Mouse (Mus musculus): ENCODE measurements around the gene Pdlim7. TPM values are rescaled to one million over a fixed set of nuclear protein-coding genes. Genes with fewer than 3 reads are reported as not detected.

Gene Pdlim7
- polyA plus RNA-seq, 1 experiment from 2014 or later, result 240 TPM

DNA sequence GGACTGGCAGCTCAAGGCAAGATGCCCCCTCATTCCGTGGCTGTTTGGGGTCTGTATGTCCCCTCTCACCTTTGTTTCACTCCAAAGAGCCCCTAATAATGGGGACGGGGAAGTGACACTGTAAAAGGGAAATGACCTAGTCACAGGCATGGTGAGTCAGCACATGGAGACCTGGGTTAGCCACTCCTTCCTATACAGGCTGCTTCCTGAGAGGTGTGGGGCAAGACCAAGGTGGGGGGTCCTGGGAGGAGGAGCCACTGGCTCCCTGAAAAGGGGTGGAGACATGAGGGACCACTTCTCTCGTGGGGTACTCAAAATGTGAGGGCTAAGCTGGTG lies 3.2 kb downstream of the Pdlim7 start:
- H3K4me2 ChIP-seq (ENCODE audit: low read depth, low read length), result peak overlapping the region; percentile 79
- H3K4me3 ChIP-seq (replicated peaks; ENCODE audit: low read length), result peak overlapping the region; percentile 92
- ATAC-seq (ENCODE audit: insufficient read depth, low FRiP score), result peak; percentile 1; the same call in 1 of the 2 replicates
- H3K27me3 ChIP-seq (ENCODE audit: control insufficient read depth, insufficient read depth, low read length), result no peaks in the 10 kb centered on the region
- H3K9me3 ChIP-seq (replicated peaks; ENCODE audit: control insufficient read depth, low read length), result no peaks in the 10 kb centered on the region
- peaks cover 39% of the 10 kb centered on the region for H3K4me1 ChIP-seq (ENCODE audit: control insufficient read depth, insufficient read depth, low read length)
- peaks cover 18% of the 10 kb centered on the region for H3K36me3 ChIP-seq (ENCODE audit: control insufficient read depth, insufficient read depth, low read length)
- peak overlapping the region; percentile 98 for H3K27ac ChIP-seq (ENCODE audit: low read length)
- H3K9ac ChIP-seq (ENCODE audit: low read length), result peak overlapping the region; percentile 62
- WGBS, result 31% methylated on average over 3 of the region's 3 CpGs

GRCm38 (mm10) chr13:55508531-55508930 lies 4.9 kb downstream of the Pdlim7 start:
- H3K4me2 ChIP-seq (ENCODE audit: low read depth, low read length), result no peak overlapping the region
- no peak overlapping the region for H3K9ac ChIP-seq (ENCODE audit: low read length)
- 85% methylated on average over 10 of the region's 10 CpGs for WGBS
- H3K27ac ChIP-seq (ENCODE audit: low read length), result no peak overlapping the region
- H3K4me1 ChIP-seq (ENCODE audit: control insufficient read depth, insufficient read depth, low read length), result peaks cover 39% of the 10 kb centered on the region
- no peak for ATAC-seq (ENCODE audit: insufficient read depth, low FRiP score)
- H3K27me3 ChIP-seq (ENCODE audit: control insufficient read depth, insufficient read depth, low read length), result no peaks in the 10 kb centered on the region
- no peak overlapping the region for H3K4me3 ChIP-seq (replicated peaks; ENCODE audit: low read length)
- no peaks in the 10 kb centered on the region for H3K9me3 ChIP-seq (replicated peaks; ENCODE audit: control insufficient read depth, low read length)
- peaks cover 31% of the 10 kb centered on the region for H3K36me3 ChIP-seq (ENCODE audit: control insufficient read depth, insufficient read depth, low read length)

DNA sequence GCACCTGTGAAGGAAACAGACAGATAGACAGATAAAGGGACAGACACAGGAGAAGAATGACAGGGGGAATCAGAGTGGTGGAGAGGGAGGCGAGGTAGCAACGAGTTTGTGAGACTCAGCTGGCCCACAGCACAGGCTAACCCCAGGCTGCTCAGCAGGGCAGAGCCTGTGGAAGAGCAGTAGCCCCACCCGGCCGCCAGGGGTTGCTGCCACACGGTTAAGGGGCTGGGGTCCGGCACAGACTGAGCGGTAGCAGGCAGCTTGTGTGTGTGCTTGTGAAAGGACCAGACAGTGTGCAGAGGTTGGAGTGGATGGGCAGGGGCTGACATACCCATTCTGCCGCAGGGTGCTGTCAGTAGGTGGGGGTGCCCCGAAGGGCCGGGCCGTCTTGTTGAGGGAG lies 5.6 kb downstream of the Pdlim7 start:
- no peaks in the 10 kb centered on the region for H3K9me3 ChIP-seq (replicated peaks; ENCODE audit: control insufficient read depth, low read length)
- peaks cover 39% of the 10 kb centered on the region for H3K4me1 ChIP-seq (ENCODE audit: control insufficient read depth, insufficient read depth, low read length)
- ATAC-seq (ENCODE audit: insufficient read depth, low FRiP score), result no peak
- no peak overlapping the region for H3K4me2 ChIP-seq (ENCODE audit: low read depth, low read length)
- H3K4me3 ChIP-seq (replicated peaks; ENCODE audit: low read length), result no peak overlapping the region
- H3K27me3 ChIP-seq (ENCODE audit: control insufficient read depth, insufficient read depth, low read length), result no peaks in the 10 kb centered on the region
- WGBS, result 66% methylated on average over 11 of the region's 11 CpGs
- H3K27ac ChIP-seq (ENCODE audit: low read length), result no peak overlapping the region
- peaks cover 31% of the 10 kb centered on the region for H3K36me3 ChIP-seq (ENCODE audit: control insufficient read depth, insufficient read depth, low read length)
- no peak overlapping the region for H3K9ac ChIP-seq (ENCODE audit: low read length)

GRCm38 (mm10) chr13:55506697-55507096 lies 6.8 kb downstream of the Pdlim7 start:
- H3K9ac ChIP-seq (ENCODE audit: low read length), result no peak overlapping the region
- no peak overlapping the region for H3K4me3 ChIP-seq (replicated peaks; ENCODE audit: low read length)
- peaks cover 31% of the 10 kb centered on the region for H3K36me3 ChIP-seq (ENCODE audit: control insufficient read depth, insufficient read depth, low read length)
- H3K9me3 ChIP-seq (replicated peaks; ENCODE audit: control insufficient read depth, low read length), result no peaks in the 10 kb centered on the region
- H3K27ac ChIP-seq (ENCODE audit: low read length), result no peak overlapping the region
- H3K4me2 ChIP-seq (ENCODE audit: low read depth, low read length), result no peak overlapping the region
- peaks cover 32% of the 10 kb centered on the region for H3K4me1 ChIP-seq (ENCODE audit: control insufficient read depth, insufficient read depth, low read length)
- H3K27me3 ChIP-seq (ENCODE audit: control insufficient read depth, insufficient read depth, low read length), result no peaks in the 10 kb centered on the region
- no peak for ATAC-seq (ENCODE audit: insufficient read depth, low FRiP score)
- 91% methylated on average over 10 of the region's 10 CpGs for WGBS

- ATAC-seq (ENCODE audit: insufficient read depth, low FRiP score), result no peak
- no peak overlapping the region for H3K4me3 ChIP-seq (replicated peaks; ENCODE audit: low read length)
- H3K36me3 ChIP-seq (ENCODE audit: control insufficient read depth, insufficient read depth, low read length), result peaks cover 31% of the 10 kb centered on the region
- H3K4me1 ChIP-seq (ENCODE audit: control insufficient read depth, insufficient read depth, low read length), result peaks cover 23% of the 10 kb centered on the region
- WGBS, result 89% methylated on average over 9 of the region's 9 CpGs
- no peak overlapping the region for H3K4me2 ChIP-seq (ENCODE audit: low read depth, low read length)
- H3K9ac ChIP-seq (ENCODE audit: low read length), result no peak overlapping the region
- no peaks in the 10 kb centered on the region for H3K9me3 ChIP-seq (replicated peaks; ENCODE audit: control insufficient read depth, low read length)
- H3K27me3 ChIP-seq (ENCODE audit: control insufficient read depth, insufficient read depth, low read length), result no peaks in the 10 kb centered on the region
- no peak overlapping the region for H3K27ac ChIP-seq (ENCODE audit: low read length)
Observed at GRCm38 (mm10) chr13:55505810-55506209, 7.7 kb downstream of the Pdlim7 start.

- Histone ChIP-seq H3K4me1 (ENCODE audit: control insufficient read depth, insufficient read depth, low read length) (peaks cover 10% of the 10 kb centered on the region; the same call in 1 of the 2 replicates), H3K4me3 (replicated peaks; ENCODE audit: low read length) (no peak overlapping the region), H3K27me3 (ENCODE audit: control insufficient read depth, insufficient read depth, low read length) (no peaks in the 10 kb centered on the region), H3K4me2 (ENCODE audit: low read depth, low read length) (no peak overlapping the region), H3K36me3 (ENCODE audit: control insufficient read depth, insufficient read depth, low read length) (peaks cover 31% of the 10 kb centered on the region), H3K27ac (ENCODE audit: low read length) (no peak overlapping the region), H3K9me3 (replicated peaks; ENCODE audit: control insufficient read depth, low read length) (no peaks in the 10 kb centered on the region), H3K9ac (ENCODE audit: low read length) (no peak overlapping the region)
- ATAC-seq (ENCODE audit: insufficient read depth, low FRiP score), result no peak
- WGBS, result 87% methylated on average over 5 of the region's 5 CpGs
Observed at GRCm38 (mm10) chr13:55504390-55504789, 9.1 kb downstream of the Pdlim7 start.

DNA sequence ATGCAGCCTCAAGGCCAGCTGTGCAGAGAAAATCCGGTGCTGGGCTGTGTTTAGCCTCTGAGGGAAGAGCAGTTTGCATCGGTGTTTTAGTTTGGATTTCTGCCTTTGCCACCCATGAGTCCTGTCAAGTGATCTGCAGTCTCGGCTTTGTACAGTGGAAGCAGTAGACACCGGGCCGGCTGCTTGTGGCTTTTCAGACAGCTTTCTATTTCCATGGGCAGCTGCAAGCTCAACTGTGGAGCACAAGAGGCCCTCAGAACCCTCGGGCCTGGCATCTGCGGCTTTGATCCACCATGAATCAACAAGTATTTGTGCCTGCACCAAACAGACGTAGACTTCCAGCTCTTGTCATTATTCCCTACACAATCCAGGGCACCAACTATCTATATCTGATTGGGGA lies 11.1 kb downstream of the Pdlim7 start:
- no peak overlapping the region for H3K4me3 ChIP-seq (replicated peaks; ENCODE audit: low read length)
- H3K4me1 ChIP-seq (ENCODE audit: control insufficient read depth, insufficient read depth, low read length), result no peaks in the 10 kb centered on the region
- no peak overlapping the region for H3K27ac ChIP-seq (ENCODE audit: low read length)
- H3K9me3 ChIP-seq (replicated peaks; ENCODE audit: control insufficient read depth, low read length), result no peaks in the 10 kb centered on the region
- peaks cover 32% of the 10 kb centered on the region for H3K36me3 ChIP-seq (ENCODE audit: control insufficient read depth, insufficient read depth, low read length)
- 81% methylated on average over 8 of the region's 8 CpGs for WGBS
- no peak overlapping the region for H3K4me2 ChIP-seq (ENCODE audit: low read depth, low read length)
- no peak overlapping the region for H3K9ac ChIP-seq (ENCODE audit: low read length)
- H3K27me3 ChIP-seq (ENCODE audit: control insufficient read depth, insufficient read depth, low read length), result no peaks in the 10 kb centered on the region
- ATAC-seq (ENCODE audit: insufficient read depth, low FRiP score), result no peak

DNA sequence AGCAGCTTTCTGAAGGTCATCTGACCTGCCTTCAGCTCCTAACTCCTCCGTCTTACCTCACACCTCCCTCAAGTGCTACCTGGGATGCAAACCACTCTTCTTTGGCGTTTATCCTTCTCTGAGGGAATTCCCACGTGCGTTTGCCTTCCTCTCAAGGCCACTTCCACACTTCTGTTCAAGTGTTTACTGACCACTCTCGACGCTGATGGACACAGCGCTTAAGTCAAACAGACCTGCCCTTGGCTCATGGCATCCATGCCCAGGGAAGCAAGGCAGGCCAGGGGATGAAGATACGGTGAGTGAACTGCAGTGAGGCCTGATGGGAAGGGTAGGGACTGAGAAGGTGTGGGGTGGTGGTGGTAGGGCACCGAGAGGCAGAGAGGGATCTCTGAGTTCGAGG lies 12.9 kb downstream of the Pdlim7 start:
- no peak for ATAC-seq (ENCODE audit: insufficient read depth, low FRiP score)
- Histone ChIP-seq H3K36me3 (ENCODE audit: control insufficient read depth, insufficient read depth, low read length) (peaks cover 23% of the 10 kb centered on the region), H3K9me3 (replicated peaks; ENCODE audit: control insufficient read depth, low read length) (no peaks in the 10 kb centered on the region), H3K4me3 (replicated peaks; ENCODE audit: low read length) (no peak overlapping the region), H3K9ac (ENCODE audit: low read length) (no peak overlapping the region), H3K4me2 (ENCODE audit: low read depth, low read length) (no peak overlapping the region), H3K4me1 (ENCODE audit: control insufficient read depth, insufficient read depth, low read length) (peaks cover 4% of the 10 kb centered on the region; the same call in 1 of the 2 replicates), H3K27me3 (ENCODE audit: control insufficient read depth, insufficient read depth, low read length) (no peaks in the 10 kb centered on the region), H3K27ac (ENCODE audit: low read length) (no peak overlapping the region)
- 68% methylated on average over 10 of the region's 10 CpGs for WGBS

DNA sequence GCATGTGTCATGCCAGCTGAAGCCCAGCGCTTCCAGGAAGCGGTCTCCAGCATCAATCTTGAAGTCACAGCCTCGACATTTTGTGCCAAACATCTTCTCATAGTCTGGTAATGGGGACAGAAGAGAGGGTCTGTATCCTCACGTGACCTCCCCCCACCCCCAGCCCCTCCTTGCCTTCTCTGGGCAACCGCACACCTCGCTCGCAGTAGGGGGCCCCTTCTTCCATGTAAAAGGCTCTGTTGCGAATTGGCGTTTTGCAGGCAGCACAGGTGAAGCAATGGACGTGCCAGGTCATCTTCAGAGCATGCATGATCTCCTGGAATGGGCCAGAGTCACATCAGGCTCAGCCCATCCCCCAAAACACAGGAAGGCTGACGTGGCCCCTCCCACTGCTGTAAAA lies 14.6 kb downstream of the Pdlim7 start:
- no peak overlapping the region for H3K4me3 ChIP-seq (replicated peaks; ENCODE audit: low read length)
- H3K9me3 ChIP-seq (replicated peaks; ENCODE audit: control insufficient read depth, low read length), result no peaks in the 10 kb centered on the region
- no peaks in the 10 kb centered on the region for H3K27me3 ChIP-seq (ENCODE audit: control insufficient read depth, insufficient read depth, low read length)
- H3K9ac ChIP-seq (ENCODE audit: low read length), result no peak overlapping the region
- H3K4me2 ChIP-seq (ENCODE audit: low read depth, low read length), result no peak overlapping the region
- peaks cover 7% of the 10 kb centered on the region; the same call in 1 of the 2 replicates for H3K4me1 ChIP-seq (ENCODE audit: control insufficient read depth, insufficient read depth, low read length)
- peaks cover 8% of the 10 kb centered on the region; the same call in 1 of the 2 replicates for H3K36me3 ChIP-seq (ENCODE audit: control insufficient read depth, insufficient read depth, low read length)
- WGBS, result 51% methylated on average over 11 of the region's 11 CpGs
- ATAC-seq (ENCODE audit: insufficient read depth, low FRiP score), result no peak
- H3K27ac ChIP-seq (ENCODE audit: low read length), result no peak overlapping the region

- 81% methylated on average over 6 of the region's 6 CpGs for WGBS
Observed at GRCm38 (mm10) chr13:55496661-55497060, 16.8 kb downstream of the Pdlim7 start.

More at GRCm38 (mm10) chr13:55496661-55497060, 16.8 kb downstream of the Pdlim7 start:
- ATAC-seq (ENCODE audit: insufficient read depth, low FRiP score), result no peak
- H3K4me3 ChIP-seq (replicated peaks; ENCODE audit: low read length), result no peak overlapping the region
- H3K9me3 ChIP-seq (replicated peaks; ENCODE audit: control insufficient read depth, low read length), result no peaks in the 10 kb centered on the region
- no peak overlapping the region for H3K4me2 ChIP-seq (ENCODE audit: low read depth, low read length)
- H3K9ac ChIP-seq (ENCODE audit: low read length), result no peak overlapping the region
- H3K36me3 ChIP-seq (ENCODE audit: control insufficient read depth, insufficient read depth, low read length), result peaks cover 8% of the 10 kb centered on the region; the same call in 1 of the 2 replicates
- peaks cover 7% of the 10 kb centered on the region; the same call in 1 of the 2 replicates for H3K4me1 ChIP-seq (ENCODE audit: control insufficient read depth, insufficient read depth, low read length)
- H3K27me3 ChIP-seq (ENCODE audit: control insufficient read depth, insufficient read depth, low read length), result no peaks in the 10 kb centered on the region
- no peak overlapping the region for H3K27ac ChIP-seq (ENCODE audit: low read length)
